Comparison of ENCODE assay signal across 8 mouse cellular contexts in the genomic region with DNA sequence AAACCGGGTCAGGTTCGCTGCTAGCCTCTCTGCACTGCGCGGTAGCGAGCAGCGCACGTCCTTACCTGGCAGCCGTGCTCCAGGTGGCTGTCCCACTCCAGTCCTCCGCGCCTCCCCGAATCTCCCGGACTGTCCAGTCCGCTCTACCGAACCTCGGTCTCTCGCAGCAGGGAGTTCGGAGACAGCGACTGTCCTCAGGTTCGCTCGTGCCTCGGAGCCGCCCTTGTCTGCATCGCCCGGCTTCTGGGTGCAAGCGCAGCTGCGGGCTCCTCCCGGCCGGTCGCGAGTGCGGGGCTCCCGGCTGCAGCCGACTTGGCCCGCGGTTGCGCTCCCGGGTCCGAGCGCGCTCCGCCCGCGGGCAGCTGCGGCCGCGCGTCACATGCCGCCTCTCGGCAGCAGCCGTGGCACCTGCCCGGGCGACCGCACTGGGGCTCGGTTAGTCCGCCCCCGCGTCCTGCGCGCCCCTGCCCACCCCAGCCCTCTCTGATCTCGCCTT. TPM values are rescaled to one million over a fixed set of nuclear protein-coding genes. Genes with fewer than 3 reads are reported as not detected.
DNase-seq lines count a peak whose midpoint lies in the region; ATAC-seq lines count a peak whose summit lies in the region.

No protein-coding gene starts in this region.

- no peaks in the 10 kb centered on the region for H3K36me3 ChIP-seq in forebrain, embryonic 15.5 days
- no peaks in the 10 kb centered on the region for H3K36me3 ChIP-seq in intestine, embryonic 14.5 days (ENCODE audit: control insufficient read depth, insufficient read depth, low read length)
- no peaks in the 10 kb centered on the region for H3K36me3 ChIP-seq in neural tube, embryonic 13.5 days

- peaks cover 26% of the 10 kb centered on the region; the same call in 1 of the 2 replicates for H3K27me3 ChIP-seq in forebrain, embryonic 15.5 days
- H3K27me3 ChIP-seq in intestine, embryonic 14.5 days (replicated peaks; ENCODE audit: control insufficient read depth, insufficient read depth, low read length): peaks cover 6% of the 10 kb centered on the region
- H3K27me3 ChIP-seq in neural tube, embryonic 13.5 days: peaks cover 39% of the 10 kb centered on the region

- DNase-seq in cerebellum, postnatal 10 days: peak; percentile 68
- DNase-seq in cerebellum, adult 11-12 months: no peak
- DNase-seq in MN1 (ENCODE audit: low spot score) (peak; percentile 28), liver (peak; percentile 3)
- DNase-seq in intestine, embryonic 14.5 days (ENCODE audit: low spot score): peak; percentile 82
- no peak for DNase-seq in spleen, postnatal 36 days (ENCODE audit: low spot score in 2 of 2)

- H3K4me1 ChIP-seq in forebrain, embryonic 15.5 days: peaks cover 16% of the 10 kb centered on the region
- H3K4me1 ChIP-seq in intestine, embryonic 14.5 days (replicated peaks; ENCODE audit: control insufficient read depth, insufficient read depth, low read length): peaks cover 5% of the 10 kb centered on the region
- peaks cover 19% of the 10 kb centered on the region for H3K4me1 ChIP-seq in neural tube, embryonic 13.5 days (replicated peaks)

- H3K27ac ChIP-seq in forebrain, embryonic 15.5 days (replicated peaks): no peak overlapping the region
- H3K27ac ChIP-seq in intestine, embryonic 14.5 days (ENCODE audit: low read depth): peak overlapping the region; percentile 43
- peak overlapping the region; percentile 13; the same call in 1 of the 2 replicates for H3K27ac ChIP-seq in neural tube, embryonic 13.5 days (replicated peaks)

- WGBS in forebrain, embryonic 15.5 days: under 1% methylated on average over 60 of the region's 60 CpGs
- WGBS in intestine, embryonic 14.5 days: under 1% methylated on average over 59 of the region's 60 CpGs
- under 1% methylated on average over 59 of the region's 60 CpGs for WGBS in neural tube, embryonic 13.5 days

- H3K9me3 ChIP-seq in forebrain, embryonic 15.5 days: no peaks in the 10 kb centered on the region
- H3K9me3 ChIP-seq in intestine, embryonic 14.5 days (ENCODE audit: control insufficient read depth, low read length): no peaks in the 10 kb centered on the region
- H3K9me3 ChIP-seq in neural tube, embryonic 13.5 days: no peaks in the 10 kb centered on the region

- H3K9ac ChIP-seq in forebrain, embryonic 15.5 days (replicated peaks): peak overlapping the region; percentile 56
- H3K9ac ChIP-seq in intestine, embryonic 14.5 days (ENCODE audit: low read length): peak overlapping the region; percentile 49
- H3K9ac ChIP-seq in neural tube, embryonic 13.5 days: peak overlapping the region; percentile 68

- peak; percentile 74 for ATAC-seq in forebrain, embryonic 15.5 days (replicated peaks)
- peak; percentile 74 for ATAC-seq in intestine, embryonic 14.5 days (replicated peaks; ENCODE audit: low FRiP score, low TSS enrichment, low read depth)
- ATAC-seq in neural tube, embryonic 13.5 days (ENCODE audit: low read depth): peak; percentile 79

- H3K4me3 ChIP-seq in forebrain, embryonic 15.5 days: peak overlapping the region; percentile 67
- peak overlapping the region; percentile 59 for H3K4me3 ChIP-seq in intestine, embryonic 14.5 days (ENCODE audit: low read depth, low read length)
- H3K4me3 ChIP-seq in neural tube, embryonic 13.5 days: peak overlapping the region; percentile 67

- peak overlapping the region; percentile 94 for H3K4me2 ChIP-seq in forebrain, embryonic 15.5 days (replicated peaks)
- H3K4me2 ChIP-seq in intestine, embryonic 14.5 days (ENCODE audit: low read length): peak overlapping the region; percentile 95
- peak overlapping the region; percentile 95 for H3K4me2 ChIP-seq in neural tube, embryonic 13.5 days

RNA-seq across cellular contexts. Expression of gene Chrm3, which starts 0.4 kb away (rescaled TPM):
- polyA plus RNA-seq in forebrain, embryonic 15.5 days (2015; fragmentation: Nextera tagmentation; extraction: Ambion mirVana): 1.5 and 1.9 TPM in 2 replicates
- polyA plus RNA-seq in intestine, embryonic 14.5 days (2014; fragmentation: Nextera tagmentation; extraction: Ambion mirVana): 1.6 and 2.2 TPM in 2 replicates
- polyA plus RNA-seq in neural tube, embryonic 13.5 days (2015; fragmentation: Nextera tagmentation; extraction: Ambion mirVana): 1.6 and 2.4 TPM in 2 replicates

Comparison
In these comparisons a context has a peak if more than half of its experiments do, and no peak if none do; other contexts are left out.
1. DNase-seq: peak in cerebellum, postnatal 10 days (2 of 2), MN1 (single experiment), intestine, embryonic 14.5 days (single experiment) and liver (single experiment); none in cerebellum, adult 11-12 months (single experiment) and spleen, postnatal 36 days (0 of 2).
2. Peak in every context shown above with its lines, with median percentiles within 50 percentile points of each other: ATAC-seq, H3K4me2 ChIP-seq, H3K4me3 ChIP-seq and H3K9ac ChIP-seq.